Mouse (Mus musculus): Measurements from ENCODE around the gene Dyrk1a.

Gene Dyrk1a

DNA sequence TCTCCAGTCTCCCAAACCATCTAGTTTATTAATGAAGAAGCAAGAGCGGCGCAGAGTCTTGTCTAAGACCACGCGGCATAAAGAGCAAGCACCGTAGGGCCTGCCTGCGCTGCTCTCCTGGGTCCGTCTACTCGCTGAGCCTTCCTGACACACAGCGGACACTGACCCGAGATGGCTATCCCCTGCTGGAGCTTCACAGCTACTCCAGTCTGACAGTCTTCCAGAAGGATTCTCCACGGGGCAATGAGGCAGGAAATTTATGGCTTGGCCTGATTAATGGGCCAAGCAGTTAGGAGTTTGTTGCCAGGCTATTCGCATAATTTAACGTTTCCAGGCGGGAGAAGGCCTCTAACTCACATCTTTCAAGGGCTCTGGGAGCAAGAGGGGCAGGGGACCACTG is 144.7 kb downstream of the Dyrk1a start:
- no peak for DNase-seq (ENCODE audit: extremely low spot score)

DNA sequence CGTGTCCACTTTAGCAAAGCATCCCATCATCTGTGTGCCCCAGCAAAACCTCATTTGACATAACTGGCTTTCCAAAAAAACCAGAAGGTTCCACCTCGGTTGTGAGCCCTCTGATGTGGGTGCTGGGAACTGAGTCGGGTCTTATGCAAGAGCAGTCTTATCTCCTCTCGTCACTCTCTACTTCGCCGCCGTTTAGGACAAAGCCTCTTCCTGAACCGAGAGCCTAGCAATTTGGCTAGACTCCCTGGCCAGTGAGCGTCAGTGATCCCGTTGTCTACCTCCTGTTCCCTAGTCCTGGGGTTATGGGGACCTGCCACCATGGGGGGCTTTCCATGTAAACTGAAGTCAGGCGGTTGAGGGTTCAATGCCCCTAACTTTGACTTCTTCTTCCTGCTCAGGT is 147.2 kb downstream of the Dyrk1a start:
- no peak for DNase-seq (ENCODE audit: extremely low spot score)

DNA sequence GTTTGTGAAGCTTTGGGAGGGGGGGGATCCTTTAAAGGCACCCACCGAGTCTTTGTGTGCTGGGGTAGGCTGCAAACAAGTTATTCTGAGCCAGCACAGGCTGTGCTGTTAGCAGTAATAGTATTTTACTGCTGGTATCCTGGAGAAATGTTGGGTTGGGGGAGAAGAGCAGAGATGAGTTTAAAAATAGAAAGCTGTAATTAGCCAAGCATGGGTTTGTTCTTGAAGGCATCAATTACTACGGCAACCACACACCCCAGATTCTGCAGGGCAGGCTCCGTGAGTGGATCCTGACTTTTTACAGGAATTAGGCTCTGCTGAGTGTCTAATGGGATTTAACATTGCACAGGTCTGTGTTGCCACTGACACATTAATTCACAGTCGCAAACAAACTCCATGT is 149.1 kb downstream of the Dyrk1a start:
- DNase-seq (ENCODE audit: extremely low spot score): no peak

DNA sequence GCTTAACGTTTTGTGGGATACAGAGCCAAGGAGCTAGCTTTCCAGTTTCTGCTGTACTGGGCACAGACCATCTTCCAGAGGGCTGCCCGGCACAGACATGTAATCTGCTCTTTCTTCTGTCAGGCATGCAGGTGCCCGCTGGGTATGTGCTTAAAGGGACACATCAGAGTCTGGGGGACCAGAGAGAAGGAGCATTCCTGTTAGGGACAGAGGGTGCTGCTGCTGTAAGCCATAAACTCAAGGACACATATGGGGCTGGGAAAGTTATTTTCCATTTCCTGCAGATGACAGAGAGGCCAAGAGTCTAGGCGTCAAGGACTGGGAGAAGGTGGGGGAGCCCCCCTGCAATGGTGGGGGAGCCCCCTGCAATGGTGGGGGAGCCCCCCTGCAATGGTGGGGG is 149.7 kb downstream of the Dyrk1a start:
- no peak for DNase-seq (ENCODE audit: extremely low spot score)

DNA sequence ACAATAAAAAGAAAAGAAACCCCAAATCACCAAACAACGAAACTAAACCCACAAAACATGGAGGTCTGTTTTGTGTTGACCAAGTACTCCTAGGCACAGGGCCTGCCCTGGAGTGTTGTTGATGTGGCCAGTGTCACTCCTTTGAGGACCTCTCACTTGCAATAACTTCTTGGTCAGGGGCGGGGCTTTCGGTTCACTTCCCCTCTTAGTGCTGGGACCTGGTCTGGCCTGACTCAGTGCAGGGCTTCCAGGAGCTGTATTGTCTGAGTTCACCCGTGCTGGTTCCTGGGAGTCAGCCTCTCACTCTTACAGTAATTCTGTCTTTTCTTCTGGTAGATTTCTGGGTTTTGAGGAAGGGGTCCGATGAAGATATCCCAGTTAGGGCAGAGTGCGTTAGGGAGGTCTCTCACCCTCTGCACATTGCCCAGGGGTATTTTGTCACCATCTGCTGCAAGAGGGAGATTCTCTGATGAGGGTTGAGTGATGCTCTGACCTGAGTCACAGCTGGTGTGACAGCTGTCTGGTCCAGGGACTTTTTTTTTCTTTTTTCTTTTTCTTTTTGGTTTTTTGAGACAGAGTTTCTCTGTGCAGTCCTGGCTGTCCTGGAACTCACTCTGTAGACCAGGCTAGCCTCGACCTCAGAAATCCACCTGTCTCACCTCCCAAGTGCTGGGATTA is 150.8 kb downstream of the Dyrk1a start:
- no peak for DNase-seq (ENCODE audit: extremely low spot score)

DNA sequence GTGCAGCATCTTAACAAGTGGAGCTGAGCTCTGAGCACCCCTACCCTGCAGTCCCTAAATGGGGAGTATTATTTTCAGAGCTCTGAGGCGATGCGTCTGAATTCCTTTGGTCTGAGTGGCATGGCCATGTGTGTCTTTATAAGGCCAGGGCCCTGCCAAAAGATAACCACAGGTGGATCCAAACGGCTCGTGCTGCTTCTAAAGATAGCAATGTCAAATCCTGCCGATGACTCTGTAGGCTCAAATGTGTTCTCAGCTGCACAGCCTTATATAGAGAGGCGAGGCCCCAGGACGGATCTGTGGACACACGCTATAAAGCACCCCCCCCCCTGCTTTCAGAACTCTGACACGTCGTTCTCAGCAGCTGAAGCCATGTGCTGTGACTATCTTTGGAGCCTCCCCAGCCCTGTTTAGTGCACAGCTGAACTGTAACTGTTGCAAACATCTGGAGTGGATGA is 151.8 kb downstream of the Dyrk1a start:
- DNase-seq (ENCODE audit: extremely low spot score): no peak

DNA sequence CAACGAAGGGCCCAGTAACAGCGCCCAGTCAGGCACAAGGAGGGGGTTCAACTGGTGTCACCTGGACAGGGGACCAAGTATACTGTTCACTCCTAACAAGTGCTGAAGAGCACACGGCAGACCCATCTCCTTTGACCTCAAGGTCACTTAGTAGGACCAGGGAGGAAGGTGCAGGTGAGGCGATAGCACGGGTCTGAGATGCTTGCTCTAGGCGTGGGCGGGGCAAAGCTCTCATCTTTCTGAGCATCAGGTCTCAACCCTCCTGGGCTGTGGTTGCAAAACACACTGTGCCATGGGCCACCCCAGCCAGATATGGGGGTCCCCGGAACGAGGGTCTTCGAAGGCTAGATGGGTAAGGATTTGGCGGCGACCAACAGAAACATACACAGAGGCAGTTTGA is 153.1 kb downstream of the Dyrk1a start:
- no peak for DNase-seq (ENCODE audit: extremely low spot score)

DNA sequence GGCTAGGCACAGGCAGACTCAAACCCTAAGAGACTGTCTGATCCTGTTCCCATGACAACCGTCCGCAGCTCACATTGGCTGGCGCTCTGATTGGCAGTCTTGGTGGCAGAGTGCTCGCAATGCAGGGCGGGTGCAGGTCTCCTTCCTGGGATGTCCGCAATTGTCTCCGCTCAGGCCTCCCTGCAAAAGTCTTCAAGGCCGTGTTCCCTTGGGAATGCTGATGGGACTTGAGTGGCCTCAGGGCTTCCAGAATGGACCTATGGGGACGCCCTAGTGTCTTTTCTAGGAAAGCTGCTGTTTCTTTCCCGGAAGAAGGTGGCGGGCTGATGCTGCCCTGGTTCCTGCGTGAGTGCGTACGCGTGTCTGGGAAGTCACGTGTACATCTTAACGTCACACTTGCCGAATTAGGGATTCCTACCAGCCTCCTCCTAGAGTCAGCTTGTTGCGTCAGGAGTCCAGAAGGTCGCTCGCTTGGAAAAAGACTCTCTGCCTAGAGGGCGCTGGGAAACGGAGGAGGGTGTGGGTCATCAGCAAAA is 154.3 kb downstream of the Dyrk1a start:
- DNase-seq (ENCODE audit: extremely low spot score): peak; percentile 89

DNA sequence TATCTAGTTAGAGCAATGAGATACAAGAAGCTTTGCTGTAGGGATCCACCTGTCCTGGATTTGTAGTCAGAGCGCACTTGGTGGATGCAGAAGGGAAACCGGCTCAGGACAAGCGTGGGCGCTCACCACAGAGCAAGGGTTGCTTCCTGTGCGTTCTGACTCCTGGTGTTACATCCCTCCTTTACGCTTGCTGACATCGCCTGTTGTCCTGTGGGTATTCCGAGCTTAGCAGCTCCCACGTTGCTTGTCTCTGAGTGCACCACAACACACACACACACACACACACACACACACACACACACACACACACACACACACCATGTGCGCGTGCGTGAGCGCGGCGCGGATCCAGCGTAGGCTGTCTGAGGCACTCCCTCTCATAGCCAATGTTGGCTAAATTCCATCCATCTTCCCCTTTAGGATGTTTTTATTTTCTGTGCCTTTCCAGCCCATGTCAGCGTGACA is 155.0 kb downstream of the Dyrk1a start:
- DNase-seq (ENCODE audit: extremely low spot score): peak; percentile 22

DNA sequence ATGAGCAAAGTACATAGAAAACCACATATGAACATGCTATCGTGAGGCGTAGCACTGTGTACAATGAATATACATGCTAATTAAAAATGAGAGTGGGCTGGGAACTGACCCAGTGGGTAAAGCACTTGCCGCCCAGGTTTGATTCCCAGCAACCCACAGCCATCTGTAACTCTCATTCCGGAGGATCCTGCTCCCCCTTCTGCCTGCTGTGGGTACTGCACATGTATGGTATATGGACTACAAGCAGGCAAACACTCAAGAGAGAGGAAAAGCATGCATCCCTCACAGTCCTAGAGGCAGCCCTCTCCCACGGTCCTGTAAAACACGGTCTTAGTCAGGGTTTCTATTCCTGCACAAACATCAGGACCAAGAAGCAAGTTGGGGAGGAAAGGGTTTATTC is 159.4 kb downstream of the Dyrk1a start:
- DNase-seq (ENCODE audit: extremely low spot score): no peak

DNA sequence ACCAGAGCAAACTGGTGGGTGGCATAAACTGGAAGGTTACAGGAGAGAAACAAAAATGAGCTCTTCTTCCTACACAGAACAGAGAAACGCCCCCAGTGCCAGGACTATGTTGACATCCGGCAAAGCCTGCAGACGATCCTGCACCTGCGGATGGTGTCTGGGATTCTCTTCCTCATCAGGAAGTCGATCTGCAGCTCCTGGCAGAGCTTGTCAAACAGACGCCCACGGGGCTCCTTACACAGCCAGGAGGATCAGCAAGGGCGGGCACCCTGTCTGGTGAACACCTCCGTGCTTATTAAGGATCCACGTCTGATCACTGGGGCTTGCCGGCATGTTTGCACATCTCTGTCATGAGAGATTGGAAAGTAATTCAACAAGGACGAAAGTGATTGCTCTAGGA is 161.2 kb downstream of the Dyrk1a start:
- DNase-seq (ENCODE audit: extremely low spot score): no peak

DNA sequence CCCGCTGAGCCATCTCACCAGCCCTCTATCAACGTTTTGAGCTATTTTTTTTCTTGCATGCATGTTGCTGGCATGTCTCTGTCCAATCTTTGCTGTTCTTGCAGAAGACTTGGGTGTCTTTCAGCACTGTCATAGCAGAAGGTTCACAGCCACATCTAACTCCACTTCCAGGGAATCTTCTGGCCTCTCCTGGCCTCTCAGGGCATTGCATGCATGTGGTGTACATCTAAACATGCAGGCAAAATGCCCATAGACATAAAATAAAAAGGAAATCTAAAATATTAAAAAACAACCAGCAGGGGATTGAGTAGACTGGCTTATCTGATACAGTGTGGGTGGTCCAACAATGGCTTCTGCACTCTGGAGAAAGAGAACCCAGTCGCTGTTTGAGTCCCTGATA is 165.7 kb downstream of the Dyrk1a start:
- no peak for DNase-seq (ENCODE audit: extremely low spot score)

DNA sequence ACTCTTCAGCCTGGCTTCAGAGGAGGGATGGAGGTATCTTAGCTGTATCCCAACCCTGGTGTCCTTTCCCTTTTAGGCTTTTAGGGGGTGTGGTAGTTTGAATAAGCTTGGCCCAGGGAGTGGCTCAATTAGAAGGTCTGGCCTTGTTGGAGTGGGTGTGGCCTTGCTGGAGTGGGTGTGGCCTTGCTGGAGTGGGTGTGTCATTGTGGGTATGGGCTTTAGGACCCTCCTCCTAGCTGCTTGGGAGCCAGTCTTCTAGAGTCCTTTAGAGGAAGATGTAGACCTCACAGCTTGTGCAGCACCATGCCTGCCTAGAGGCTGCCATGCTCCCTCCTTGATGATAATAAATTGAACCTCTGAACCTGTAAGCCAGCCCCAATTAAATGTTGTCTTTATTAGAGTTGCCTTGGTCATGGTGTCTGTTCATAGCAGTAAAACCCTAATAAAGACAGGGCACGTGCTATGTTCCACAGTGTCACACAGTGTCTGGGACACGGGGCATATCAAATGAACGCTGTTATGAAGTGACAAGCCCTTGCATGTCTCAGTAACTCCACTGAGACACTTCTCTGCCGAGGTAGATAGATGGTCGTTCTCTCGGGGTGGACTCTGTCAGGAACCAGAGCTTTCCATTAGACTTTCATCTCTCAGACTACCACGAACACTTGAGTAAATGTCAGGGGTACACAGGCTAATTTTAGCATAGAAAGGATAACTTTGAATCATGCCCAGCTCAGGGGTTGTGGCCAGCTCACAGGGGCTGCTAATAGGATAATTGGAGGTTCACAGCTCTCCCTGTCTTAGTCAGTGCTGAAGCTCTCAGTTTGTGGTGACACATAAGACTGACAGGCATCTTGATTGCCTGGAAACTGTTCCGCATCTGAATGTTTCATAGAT is 166.9 kb downstream of the Dyrk1a start:
- DNase-seq (ENCODE audit: extremely low spot score): no peak

DNA sequence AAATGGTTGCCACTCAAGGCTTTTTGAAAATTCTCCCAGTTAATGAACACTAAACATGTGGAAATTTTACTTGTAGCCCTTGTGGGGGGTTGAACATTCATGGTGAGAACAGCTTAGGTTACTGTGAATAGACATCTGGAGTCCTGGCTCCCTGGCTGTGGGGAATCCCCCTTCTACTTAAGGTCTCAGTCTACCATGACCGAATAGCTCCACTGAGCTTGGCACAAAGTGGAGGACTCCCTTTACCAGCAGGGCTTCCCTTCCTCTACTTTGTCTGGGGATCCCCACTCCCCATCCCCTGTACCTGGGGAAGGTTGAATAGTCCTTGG is 167.5 kb downstream of the Dyrk1a start:
- no peak for DNase-seq (ENCODE audit: extremely low spot score)

DNA sequence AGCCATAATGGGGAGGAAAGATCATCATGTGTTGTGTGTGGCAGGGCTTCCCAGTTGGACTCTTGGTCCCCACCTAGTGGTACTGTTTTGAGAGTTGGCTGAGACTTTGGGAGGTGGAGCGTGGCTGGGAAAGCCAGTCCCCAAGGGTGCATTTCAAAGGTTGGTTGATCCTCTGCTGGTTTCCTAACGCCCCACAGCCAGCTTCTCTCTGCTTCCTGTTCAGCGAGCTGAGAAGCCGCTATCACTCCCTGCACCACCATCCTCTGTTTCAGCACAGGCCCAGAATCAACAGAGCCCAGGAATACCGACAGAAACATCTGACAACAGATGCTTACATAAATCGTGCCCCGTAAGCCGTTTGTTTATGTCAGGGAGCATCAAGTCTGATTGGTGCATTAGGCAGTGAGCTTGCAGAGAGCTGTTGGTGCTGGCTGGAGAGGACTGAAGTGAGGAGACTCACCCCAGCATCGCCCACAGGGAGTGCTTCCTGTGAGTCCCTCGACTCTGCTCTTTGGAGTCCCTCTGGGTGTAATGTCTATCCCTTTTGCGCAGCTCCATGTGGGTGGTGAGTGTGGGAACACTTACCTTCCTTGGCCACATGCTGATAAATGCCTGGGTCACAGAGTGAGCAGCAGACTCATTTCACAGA is 174.2 kb downstream of the Dyrk1a start:
- peak; percentile 70 for DNase-seq (ENCODE audit: extremely low spot score)

DNA sequence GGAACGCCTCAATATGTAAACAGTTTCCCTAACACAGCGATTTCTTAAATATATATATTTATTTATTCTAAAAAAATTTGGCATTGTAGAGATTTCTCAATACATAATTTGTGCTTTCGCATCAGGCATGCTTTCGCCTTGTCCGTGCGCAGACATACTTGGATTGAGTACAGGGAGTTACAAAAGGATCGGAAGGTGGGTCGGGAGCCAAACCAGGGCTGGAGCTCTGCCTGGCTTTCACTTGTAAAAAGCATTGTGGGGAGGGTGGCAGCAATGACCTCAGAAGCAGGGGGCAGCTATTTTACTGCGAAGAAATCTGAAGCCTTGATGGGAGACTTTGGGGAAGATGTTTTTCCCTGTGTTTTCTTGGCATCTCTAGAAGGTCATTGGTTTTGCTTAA is 175.2 kb downstream of the Dyrk1a start:
- no peak for DNase-seq (ENCODE audit: extremely low spot score)
